Mouse (Mus musculus): Measurements from ENCODE around the gene Gm17079. TPM values are rescaled to one million over a fixed set of nuclear protein-coding genes. Genes with fewer than 3 reads are reported as not detected.

Gene Gm17079
- not detected for polyA plus RNA-seq (2017; shearing (Covaris generic))

DNA sequence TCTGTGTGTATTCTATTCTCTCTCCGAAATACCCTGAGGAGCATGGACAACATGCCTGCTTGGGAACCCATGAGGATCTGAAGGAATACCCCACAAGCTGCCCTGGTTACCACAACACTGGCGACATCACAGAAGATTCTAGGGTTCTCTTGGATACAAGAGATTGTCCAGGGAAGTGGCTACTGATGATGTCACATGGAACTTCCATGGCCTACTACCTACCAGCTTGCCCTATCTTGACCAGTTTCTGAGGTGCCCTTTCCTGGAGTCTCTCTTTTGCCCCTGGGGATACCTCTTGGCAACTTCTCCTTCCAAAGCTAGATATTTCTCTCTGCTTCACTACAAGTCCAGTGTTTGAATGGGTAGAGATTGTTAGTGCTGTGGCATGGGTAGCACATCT, at the start of gene Gm17079:
Gene Gm17079, minus strand, starts transcription at position 101 of the 400 bp plus-strand sequence.

GRCm38 (mm10) chr14:51717083-51717482, 21.8 kb upstream of the Gm17079 start, which contains the start of gene Gm5800:
TSS of gene Gm5800 (minus strand) at chr14:51717183.

Other genes with a start within 250 kb of the Gm17079 start
- 0.23 TPM for gene Vmn2r89, start 243.6 kb downstream of the Gm17079 start, polyA plus RNA-seq (2017; shearing (Covaris generic))
- not detected for gene Gm5622, start 142.7 kb downstream of the Gm17079 start, polyA plus RNA-seq (2017; shearing (Covaris generic))
- gene Gm17175, start 121.4 kb downstream of the Gm17079 start, polyA plus RNA-seq (2017; shearing (Covaris generic)), result not detected
- not detected for gene Gm17174, start 103.3 kb downstream of the Gm17079 start, polyA plus RNA-seq (2017; shearing (Covaris generic))
- gene Gm17078, start 84.2 kb downstream of the Gm17079 start, polyA plus RNA-seq (2017; shearing (Covaris generic)), result not detected
- gene Gm4181, start 59.8 kb downstream of the Gm17079 start, polyA plus RNA-seq (2017; shearing (Covaris generic)), result not detected
- gene Gm5800, start 21.7 kb upstream of the Gm17079 start, polyA plus RNA-seq (2017; shearing (Covaris generic)), result not detected
- not detected for gene Ang4, start 78.1 kb upstream of the Gm17079 start, polyA plus RNA-seq (2017; shearing (Covaris generic))
- not detected for gene AY358078, start 104.6 kb upstream of the Gm17079 start, polyA plus RNA-seq (2017; shearing (Covaris generic))
- 0.59 TPM for gene Ear6, start 158.2 kb upstream of the Gm17079 start, polyA plus RNA-seq (2017; shearing (Covaris generic))
- gene Mettl17, start 189.4 kb upstream of the Gm17079 start, polyA plus RNA-seq (2017; shearing (Covaris generic)), result 38.5 TPM
- gene Slc39a2, start 197.4 kb upstream of the Gm17079 start, polyA plus RNA-seq (2017; shearing (Covaris generic)), result not detected
- gene Ndrg2, start 218.7 kb upstream of the Gm17079 start, polyA plus RNA-seq (2017; shearing (Covaris generic)), result 11.3 TPM
- not detected for gene Tppp2, start 223.0 kb upstream of the Gm17079 start, polyA plus RNA-seq (2017; shearing (Covaris generic))
- gene Rnase13, start 227.3 kb upstream of the Gm17079 start, polyA plus RNA-seq (2017; shearing (Covaris generic)), result not detected

Measured in effector memory CD4-positive, alpha-beta T cell, adult 7 months (primary cell).